ENCODE assay signal across 8 mouse cellular contexts in genomic region chr13:31559419-31560144, GRCm38 (mm10). TPM values are rescaled to one million over a fixed set of nuclear protein-coding genes. Genes with fewer than 3 reads are reported as not detected.
DNase-seq lines count a peak whose midpoint lies in the region; ATAC-seq lines count a peak whose summit lies in the region.

No protein-coding gene starts in this region.

- H3K4me3 ChIP-seq in embryonic facial prominence, embryonic 10.5 days, result peak overlapping the region; percentile 76
- peak overlapping the region; percentile 51 to 69 for H3K4me3 ChIP-seq in heart, embryonic 14.5 days (ENCODE audit: control insufficient read depth in 1 of 2, insufficient read depth in 1 of 2, low read depth in 1 of 2, low read length in 2 of 2)
- peak overlapping the region; percentile 62 for H3K4me3 ChIP-seq in kidney, embryonic 14.5 days (ENCODE audit: low read length)
- H3K4me3 ChIP-seq in liver, embryonic 15.5 days (replicated peaks), result peak overlapping the region; percentile 55
- H3K4me3 ChIP-seq in neural tube, embryonic 12.5 days, result peak overlapping the region; percentile 51

- peak; percentile 40; the same call in 1 of the 2 replicates for ATAC-seq in heart, embryonic 14.5 days (ENCODE audit: insufficient number of reproducible peaks, insufficient read depth, low FRiP score, low read depth)
- peak; percentile 77 for ATAC-seq in kidney, embryonic 14.5 days (ENCODE audit: low FRiP score, low TSS enrichment)
- no peak for ATAC-seq in liver, embryonic 15.5 days (ENCODE audit: insufficient read depth)
- peak; percentile 73 for ATAC-seq in neural tube, embryonic 12.5 days (ENCODE audit: low FRiP score, low read depth)

- peak; percentile 13 for DNase-seq in right cerebral cortex, adult 18-20 months
- no peak for DNase-seq in right cerebral cortex, postnatal 36 days (ENCODE audit: low spot score in 2 of 2)
- DNase-seq in embryonic facial prominence, embryonic 10.5 days (ENCODE audit: low spot score), result peak; percentile 85
- DNase-seq in thymus, postnatal 0 days (ENCODE audit: low spot score), result peak; percentile 35

- H3K27ac ChIP-seq in embryonic facial prominence, embryonic 10.5 days (replicated peaks), result peak overlapping the region; percentile 26
- no peak overlapping the region for H3K27ac ChIP-seq in heart, embryonic 14.5 days (replicated peaks in 1 of 2; ENCODE audit: control insufficient read depth in 1 of 2, insufficient read depth in 1 of 2, low read depth in 2 of 2, low read length in 2 of 2)
- H3K27ac ChIP-seq in kidney, embryonic 14.5 days (ENCODE audit: low read depth, low read length), result no peak overlapping the region
- no peak overlapping the region for H3K27ac ChIP-seq in liver, embryonic 15.5 days (replicated peaks)
- no peak overlapping the region for H3K27ac ChIP-seq in neural tube, embryonic 12.5 days

- peak overlapping the region; percentile 45; the same call in 1 of the 2 replicates for H3K9ac ChIP-seq in heart, embryonic 14.5 days (ENCODE audit: low read length)
- H3K9ac ChIP-seq in kidney, embryonic 14.5 days (ENCODE audit: low read depth, low read length), result peak overlapping the region; percentile 50
- no peak overlapping the region for H3K9ac ChIP-seq in liver, embryonic 15.5 days
- peak overlapping the region; percentile 49 for H3K9ac ChIP-seq in neural tube, embryonic 12.5 days

- peaks cover 31% of the 10 kb centered on the region for H3K4me1 ChIP-seq in embryonic facial prominence, embryonic 10.5 days
- H3K4me1 ChIP-seq in heart, embryonic 14.5 days (ENCODE audit: control insufficient read depth in 2 of 2, insufficient read depth in 2 of 2, low read length in 2 of 2), result peaks cover 5 to 24% of the 10 kb centered on the region in 2 experiments; a peak in 3 of 4 replicates
- peaks cover 18% of the 10 kb centered on the region; the same call in 1 of the 2 replicates for H3K4me1 ChIP-seq in kidney, embryonic 14.5 days (ENCODE audit: control insufficient read depth, insufficient read depth, low read length)
- H3K4me1 ChIP-seq in liver, embryonic 15.5 days (replicated peaks), result peaks cover 4% of the 10 kb centered on the region; the same call in 1 of the 2 replicates
- peaks cover 26% of the 10 kb centered on the region for H3K4me1 ChIP-seq in neural tube, embryonic 12.5 days

- WGBS in embryonic facial prominence, embryonic 10.5 days, result under 1% methylated on average over 92 of the region's 92 CpGs
- WGBS in heart, embryonic 14.5 days, result under 1% methylated on average over 75 of the region's 92 CpGs
- under 1% methylated on average over 85 of the region's 92 CpGs for WGBS in kidney, embryonic 14.5 days
- under 1% methylated on average over 91 of the region's 92 CpGs for WGBS in liver, embryonic 15.5 days (ENCODE audit: insufficient replicate concordance)
- WGBS in neural tube, embryonic 12.5 days, result 1% methylated on average over 90 of the region's 92 CpGs

- peaks cover 100% of the 10 kb centered on the region for H3K27me3 ChIP-seq in embryonic facial prominence, embryonic 10.5 days (replicated peaks; ENCODE audit: low read depth, poor library complexity, severe bottlenecking)
- peaks cover 95% of the 10 kb centered on the region for H3K27me3 ChIP-seq in heart, embryonic 14.5 days (ENCODE audit: control insufficient read depth, insufficient read depth, low read length)
- H3K27me3 ChIP-seq in kidney, embryonic 14.5 days (ENCODE audit: control insufficient read depth, insufficient read depth, low read length), result peaks cover 95% of the 10 kb centered on the region
- peaks cover 87% of the 10 kb centered on the region for H3K27me3 ChIP-seq in liver, embryonic 15.5 days
- peaks cover 88% of the 10 kb centered on the region for H3K27me3 ChIP-seq in neural tube, embryonic 12.5 days (replicated peaks)

- peak overlapping the region; percentile 99 for H3K4me2 ChIP-seq in heart, embryonic 14.5 days (ENCODE audit: low read length)
- peak overlapping the region; percentile 99 for H3K4me2 ChIP-seq in kidney, embryonic 14.5 days (replicated peaks; ENCODE audit: low read depth, low read length)
- H3K4me2 ChIP-seq in liver, embryonic 15.5 days, result peak overlapping the region; percentile 71
- peak overlapping the region; percentile 90 for H3K4me2 ChIP-seq in neural tube, embryonic 12.5 days (replicated peaks)

- no peaks in the 10 kb centered on the region for H3K9me3 ChIP-seq in embryonic facial prominence, embryonic 10.5 days
- no peaks in the 10 kb centered on the region for H3K9me3 ChIP-seq in heart, embryonic 14.5 days (ENCODE audit: control insufficient read depth, low read length)
- H3K9me3 ChIP-seq in kidney, embryonic 14.5 days (ENCODE audit: control insufficient read depth, low read length), result no peaks in the 10 kb centered on the region
- no peaks in the 10 kb centered on the region for H3K9me3 ChIP-seq in liver, embryonic 15.5 days (replicated peaks)
- no peaks in the 10 kb centered on the region for H3K9me3 ChIP-seq in neural tube, embryonic 12.5 days

- no peaks in the 10 kb centered on the region for H3K36me3 ChIP-seq in embryonic facial prominence, embryonic 10.5 days (replicated peaks)
- H3K36me3 ChIP-seq in heart, embryonic 14.5 days (ENCODE audit: control insufficient read depth, insufficient read depth, low read length), result no peaks in the 10 kb centered on the region
- H3K36me3 ChIP-seq in kidney, embryonic 14.5 days (ENCODE audit: control insufficient read depth, insufficient read depth, low read length), result no peaks in the 10 kb centered on the region
- no peaks in the 10 kb centered on the region for H3K36me3 ChIP-seq in liver, embryonic 15.5 days (replicated peaks)
- H3K36me3 ChIP-seq in neural tube, embryonic 12.5 days, result no peaks in the 10 kb centered on the region

RNA-seq across cellular contexts. Expression of gene A530084C06Rik, which starts 0.4 kb away (rescaled TPM):
- polyA plus RNA-seq in embryonic facial prominence, embryonic 10.5 days (2016; fragmentation: Nextera tagmentation; extraction: Ambion mirVana), result not detected in 2 replicates
- polyA plus RNA-seq in heart, embryonic 14.5 days (2014; fragmentation: Nextera tagmentation; extraction: Ambion mirVana), result not detected in 2 replicates
- not detected in 2 replicates for polyA plus RNA-seq in kidney, embryonic 14.5 days (2014; fragmentation: Nextera tagmentation; extraction: Ambion mirVana)
- not detected in 2 replicates for polyA plus RNA-seq in liver, embryonic 15.5 days (2015; fragmentation: Nextera tagmentation; extraction: Ambion mirVana)
- not detected in 2 replicates for polyA plus RNA-seq in neural tube, embryonic 12.5 days (2016; fragmentation: Nextera tagmentation; extraction: Ambion mirVana)
- polyA plus RNA-seq in thymus, postnatal 0 days (2015; fragmentation: Nextera tagmentation; extraction: Ambion mirVana), result not detected in 2 replicates

RNA-seq across cellular contexts. Expression of gene Foxq1, which starts 3.6 kb away (rescaled TPM):
- polyA plus RNA-seq in embryonic facial prominence, embryonic 10.5 days (2016; fragmentation: Nextera tagmentation; extraction: Ambion mirVana), result 0.52 and 0.70 TPM in 2 replicates
- polyA plus RNA-seq in heart, embryonic 14.5 days (2014; fragmentation: Nextera tagmentation; extraction: Ambion mirVana), result 0.04 and 0.19 TPM in 2 replicates
- 4.8 and 5.8 TPM in 2 replicates for polyA plus RNA-seq in kidney, embryonic 14.5 days (2014; fragmentation: Nextera tagmentation; extraction: Ambion mirVana)
- 1.0 and 1.3 TPM in 2 replicates for polyA plus RNA-seq in liver, embryonic 15.5 days (2015; fragmentation: Nextera tagmentation; extraction: Ambion mirVana)
- polyA plus RNA-seq in neural tube, embryonic 12.5 days (2016; fragmentation: Nextera tagmentation; extraction: Ambion mirVana), result 3.1 and 3.5 TPM in 2 replicates
- polyA plus RNA-seq in thymus, postnatal 0 days (2015; fragmentation: Nextera tagmentation; extraction: Ambion mirVana), result 0.15 and 0.21 TPM in 2 replicates

Comparison
In these comparisons a context has a peak if more than half of its experiments do, and no peak if none do; other contexts are left out.
1. DNase-seq: peak in right cerebral cortex, adult 18-20 months (single experiment), embryonic facial prominence, embryonic 10.5 days (single experiment) and thymus, postnatal 0 days (single experiment); none in right cerebral cortex, postnatal 36 days (0 of 2).
2. Peak in every context shown above with its lines, with median percentiles within 50 percentile points of each other: H3K4me3 ChIP-seq and H3K4me2 ChIP-seq.